Mouse (Mus musculus) mesoderm, embryonic 11.5 days (tissue): ENCODE measurements around the gene Nceh1.

ENCODE experiments used
- DNase-seq: peaks from one replicate; pipeline ENCODE4 v3.0.0-alpha.2; 2012; ENCODE audit warnings: low read depth, low spot score

Nceh1 gene

GRCm38 (mm10) chr3:27182733-27183600 lies at the start of gene Nceh1:
Gene Nceh1, plus strand, starts transcription at chr3:27182965.
- peak; percentile 95 for DNase-seq

DNA sequence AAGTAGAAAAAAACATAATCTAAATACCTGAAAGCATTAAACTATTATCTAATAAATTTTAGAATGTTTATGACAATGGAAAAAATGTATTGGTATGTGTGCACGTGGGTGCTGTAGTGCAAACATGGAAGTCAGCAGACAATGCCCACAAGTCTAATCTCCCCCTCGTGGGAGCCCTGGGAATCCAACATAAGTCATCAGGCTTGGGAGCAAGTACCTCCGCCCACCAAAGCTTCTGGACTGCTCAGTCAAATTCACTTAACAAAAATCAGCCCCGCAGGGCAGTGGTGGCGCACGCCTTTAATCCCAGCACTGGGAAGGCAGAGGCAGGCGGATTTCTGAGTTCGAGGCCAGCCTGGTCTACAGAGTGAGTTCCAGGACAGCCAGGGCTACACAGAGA lies 42.7 kb upstream of the Nceh1 start:
- no peak for DNase-seq

DNA sequence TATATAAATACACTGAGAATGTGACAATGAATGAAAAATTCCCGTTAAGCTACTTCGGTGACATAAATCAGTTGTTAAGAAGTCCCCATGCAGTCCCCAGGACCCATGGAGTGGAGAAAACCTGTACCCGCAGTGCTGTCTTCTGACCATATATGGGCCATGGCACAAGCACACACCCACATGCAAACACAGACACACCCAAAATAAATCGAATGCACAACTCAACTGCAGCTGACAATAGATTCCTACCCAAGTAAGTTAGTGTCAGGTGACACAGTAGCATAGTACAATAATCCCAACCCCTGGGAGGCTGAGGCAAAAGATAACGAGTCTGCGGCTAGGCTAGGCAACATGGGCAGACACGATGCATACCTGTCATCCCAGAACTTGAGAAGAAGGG lies 39.2 kb upstream of the Nceh1 start:
- no peak for DNase-seq

- no peak for DNase-seq
These were observed 37.0 kb upstream of the Nceh1 start for GRCm38 (mm10) chr3:27145733-27146132.

DNA sequence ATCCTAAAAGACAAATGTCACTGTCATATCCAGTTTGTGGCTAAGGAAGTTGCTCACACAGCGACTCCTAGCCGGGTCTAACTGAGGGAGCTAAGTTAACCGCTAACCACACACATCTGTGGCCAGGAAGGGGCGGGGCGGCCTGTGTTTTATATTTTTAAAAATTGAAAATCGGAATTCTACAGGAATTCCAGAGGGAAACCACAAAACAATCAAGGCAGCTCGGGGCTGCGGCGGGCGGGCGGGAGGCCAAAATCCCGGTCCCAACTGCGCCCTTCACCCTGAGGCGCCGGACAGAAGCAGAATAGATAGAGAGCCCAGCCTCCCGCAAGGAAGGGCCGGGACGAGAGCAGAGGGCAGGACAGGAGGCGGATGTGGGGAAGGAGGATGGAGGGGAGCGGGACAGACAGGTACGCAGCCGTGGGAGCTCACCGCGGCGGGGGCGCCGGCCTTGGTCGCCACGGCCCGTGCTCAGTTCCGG lies 29.5 kb upstream of the Nceh1 start:
- peak; percentile 8 for DNase-seq

DNA sequence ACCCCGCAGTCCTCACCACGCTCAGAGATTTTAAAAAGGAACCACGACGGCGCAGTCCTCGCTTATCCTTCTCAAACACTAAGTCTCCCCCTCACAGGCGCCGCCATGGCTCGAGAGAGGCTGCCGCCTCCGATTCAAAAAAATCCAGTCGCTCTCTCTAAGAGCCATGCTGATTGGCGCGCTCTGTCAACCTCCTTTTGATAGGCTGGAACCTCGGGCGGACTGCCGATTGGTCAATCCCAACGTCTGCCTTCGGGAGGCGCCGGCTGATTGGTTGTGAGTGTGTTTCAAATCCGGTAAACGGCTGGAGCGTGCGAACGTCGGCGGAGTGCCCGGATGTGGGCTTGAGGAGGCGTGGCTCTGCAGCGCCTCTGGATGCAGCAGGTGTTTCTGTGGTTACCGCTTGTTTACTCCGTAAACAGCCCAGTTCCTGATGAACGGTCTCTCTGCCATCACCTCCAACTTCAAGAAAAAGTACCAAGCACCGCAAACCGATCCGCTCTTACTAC lies 29.0 kb upstream of the Nceh1 start, which contains the start of gene Ect2:
TSS of gene Ect2 (minus strand) at position 178 of the 509 bp plus-strand sequence.
- DNase-seq = peak; percentile 99

GRCm38 (mm10) chr3:27154280-27154679 lies 28.5 kb upstream of the Nceh1 start:
- DNase-seq = no peak

DNA sequence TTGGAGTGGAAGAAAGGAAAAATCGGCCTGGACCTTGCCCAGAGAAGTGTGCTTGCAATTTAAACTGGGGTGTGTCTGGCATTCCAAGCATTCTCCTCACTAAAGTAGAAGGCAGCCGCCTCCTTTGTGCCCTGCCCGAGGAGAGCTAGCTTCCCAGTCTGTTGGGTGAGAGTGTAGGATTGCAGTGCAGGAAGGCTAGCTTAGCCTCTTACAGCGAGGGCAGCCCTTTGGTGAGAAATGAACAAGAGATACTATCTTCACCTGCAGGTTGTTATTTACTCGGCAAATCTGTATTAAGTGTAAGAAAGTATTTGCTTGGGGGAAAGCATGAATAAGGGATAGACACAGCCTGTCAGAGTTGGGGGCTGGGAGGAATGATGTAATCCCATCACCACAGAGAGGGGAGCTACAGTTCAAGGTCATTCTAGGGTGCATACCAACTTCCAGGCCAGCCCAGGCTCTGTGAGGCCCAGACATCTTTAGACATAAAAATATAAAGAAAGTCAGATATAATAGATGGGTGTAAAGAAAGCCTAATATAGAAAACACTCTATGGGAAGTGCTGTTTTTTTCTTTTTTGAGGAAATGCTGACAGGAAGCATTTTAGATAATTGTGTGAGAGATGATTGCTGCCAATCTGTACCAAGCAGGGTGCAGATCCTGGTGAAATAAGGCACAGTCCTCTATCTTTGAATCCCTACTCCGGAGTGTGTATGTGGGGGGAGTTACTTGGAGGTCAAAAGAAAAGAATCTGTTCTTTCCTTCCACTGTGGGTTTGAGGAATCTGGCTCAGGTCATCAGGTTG lies 27.5 kb upstream of the Nceh1 start:
- peak; percentile 58 for DNase-seq

- no peak for DNase-seq
These were observed 26.7 kb upstream of the Nceh1 start for GRCm38 (mm10) chr3:27155856-27156593.

GRCm38 (mm10) chr3:27156594-27156949 lies 26.2 kb upstream of the Nceh1 start:
- no peak for DNase-seq

GRCm38 (mm10) chr3:27158910-27159309 lies 23.9 kb upstream of the Nceh1 start:
- peak; percentile 34 for DNase-seq

- no peak for DNase-seq
These were observed 20.9 kb upstream of the Nceh1 start for GRCm38 (mm10) chr3:27161645-27162409.

DNA sequence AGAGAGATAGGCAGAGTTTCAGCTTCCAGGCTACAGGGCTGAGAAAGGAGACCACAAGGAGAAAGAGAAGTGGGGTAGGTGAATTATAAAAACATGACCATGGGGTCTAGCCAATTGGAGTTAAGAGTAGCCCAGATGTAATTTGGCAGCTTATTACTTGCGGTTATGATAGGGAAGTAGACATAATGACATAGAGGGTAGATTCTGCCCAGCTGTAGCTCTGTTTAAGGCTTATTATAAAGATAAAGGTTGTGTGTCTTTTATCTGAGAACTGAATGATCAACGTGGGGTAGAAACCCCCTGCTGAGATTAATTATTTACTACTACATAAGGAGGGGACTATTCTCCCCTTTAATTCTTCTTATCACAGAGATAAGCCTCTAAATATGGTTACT lies 20.4 kb upstream of the Nceh1 start:
- DNase-seq = no peak

DNA sequence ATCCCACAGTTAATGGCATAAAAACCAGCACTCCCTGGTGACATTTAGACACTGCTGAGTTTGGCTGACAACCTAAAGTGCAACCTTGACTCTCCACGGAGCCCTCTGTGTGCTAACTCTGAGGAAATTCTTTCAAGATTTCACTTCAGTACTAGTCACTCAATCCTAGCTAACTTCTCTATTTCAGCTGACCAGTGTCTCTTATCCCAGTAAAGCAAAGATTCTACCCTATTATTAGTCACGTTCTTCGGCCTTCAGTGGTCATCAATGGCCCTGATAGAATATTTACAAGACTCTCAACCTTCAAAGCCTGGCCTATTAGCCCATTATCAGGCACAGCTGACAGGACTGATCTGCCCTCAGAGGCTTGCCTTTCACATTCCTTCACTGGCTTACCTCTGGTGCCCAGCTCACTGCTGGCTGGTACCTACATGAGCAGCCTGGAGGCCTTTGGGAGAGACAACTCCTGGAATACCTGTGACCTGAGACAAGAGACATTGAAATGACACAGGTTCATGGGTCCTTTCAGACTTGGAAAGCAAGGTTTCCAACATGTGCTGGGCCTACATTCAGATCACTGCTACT lies 17.2 kb upstream of the Nceh1 start:
- no peak for DNase-seq

DNA sequence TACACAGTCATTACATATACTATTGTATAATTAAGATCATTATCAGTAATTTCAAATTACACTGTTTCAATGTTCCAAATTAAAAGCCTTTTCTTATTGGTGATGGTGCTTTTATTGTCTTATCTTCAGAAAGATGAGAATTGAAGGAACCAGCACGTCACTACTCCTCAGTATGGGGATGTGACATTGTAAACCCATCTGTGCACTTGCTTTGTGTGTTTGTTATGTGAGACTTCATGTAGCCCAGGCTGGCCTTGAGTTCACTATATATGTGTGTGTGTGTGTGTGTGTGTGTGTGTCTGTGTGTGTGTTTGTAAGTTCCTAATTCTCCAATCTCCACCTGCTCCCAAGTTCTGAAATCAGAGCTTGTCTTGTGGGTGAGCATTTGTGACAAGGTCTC lies 12.5 kb upstream of the Nceh1 start:
- no peak for DNase-seq

DNA sequence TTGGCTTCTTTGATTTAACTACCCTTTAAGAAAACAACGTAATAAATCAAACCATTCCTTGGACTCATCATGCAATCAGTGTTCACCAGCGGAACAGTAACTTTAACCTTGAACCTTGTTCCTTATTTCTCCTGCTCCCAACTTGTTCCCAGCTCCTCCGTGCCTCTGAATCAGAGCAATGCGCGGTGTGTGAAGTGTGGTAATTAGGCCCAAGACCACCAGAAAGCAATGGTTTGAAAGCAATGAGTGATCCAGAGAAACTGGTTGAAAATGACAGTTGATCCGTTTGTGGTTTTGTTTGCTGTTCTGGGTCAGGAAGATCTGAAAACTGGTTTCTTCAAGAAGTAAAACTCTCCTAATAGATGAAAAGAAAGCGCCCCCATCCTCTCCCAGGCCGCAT lies 3.1 kb upstream of the Nceh1 start:
- no peak for DNase-seq

DNA sequence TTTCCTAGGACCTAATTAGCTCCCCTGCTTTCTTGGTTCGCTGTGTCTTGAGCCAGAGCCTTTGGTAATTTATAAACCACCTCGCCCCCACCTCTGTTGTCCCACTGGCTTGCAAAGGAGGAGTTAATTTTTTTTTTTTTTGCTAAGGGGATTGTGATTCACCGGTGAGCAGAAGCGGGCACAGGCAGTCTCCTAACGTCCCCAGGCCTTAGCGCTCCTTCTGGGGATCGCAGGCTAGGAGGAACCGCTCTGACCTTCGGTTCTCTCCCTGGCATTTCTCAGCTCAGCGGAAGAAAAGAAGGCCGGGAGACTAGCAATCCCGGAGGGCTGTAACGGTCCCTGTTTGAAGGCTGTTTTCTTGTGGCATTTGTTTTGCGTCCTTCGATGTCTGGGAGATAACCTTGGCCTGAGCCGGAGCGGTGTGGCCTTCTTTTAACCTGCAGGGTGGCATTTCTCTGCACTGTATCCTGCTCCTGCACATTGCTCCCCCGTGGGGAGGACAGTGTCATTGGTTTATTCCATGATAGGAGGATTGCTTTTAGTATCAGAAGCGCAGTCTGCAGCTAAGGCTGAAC lies 923 bp downstream of the Nceh1 start:
- peak; percentile 8 for DNase-seq

DNA sequence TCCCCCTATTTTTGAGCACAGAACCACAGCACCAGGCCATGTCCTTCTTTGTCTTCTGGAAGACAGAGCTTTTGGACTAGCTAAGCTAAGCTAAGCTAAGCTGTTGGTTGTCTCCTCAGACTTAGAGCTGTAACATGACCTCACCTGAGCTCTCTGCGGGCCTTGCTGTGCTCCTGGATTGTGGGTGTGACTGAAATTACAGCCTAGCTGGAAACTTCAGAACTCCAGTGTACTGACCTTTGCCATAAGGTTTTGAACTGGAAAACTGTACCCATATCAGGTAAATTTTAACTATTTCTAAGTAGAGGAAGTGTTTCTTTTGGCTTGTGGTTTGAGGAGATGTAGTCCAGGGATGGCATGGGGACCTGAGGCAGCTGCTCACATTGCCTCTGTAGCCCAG lies 5.6 kb downstream of the Nceh1 start:
- no peak for DNase-seq

GRCm38 (mm10) chr3:27189320-27190261 lies 6.8 kb downstream of the Nceh1 start:
- no peak for DNase-seq
